Mouse (Mus musculus) T-cell, adult 2 months (primary cell): ENCODE data around the gene Cotl1.

Source experiments
- DNase-seq: peaks from one replicate; pipeline ENCODE4 v3.0.0; 2022; ENCODE audit warnings: low spot score

Cotl1 gene

DNA sequence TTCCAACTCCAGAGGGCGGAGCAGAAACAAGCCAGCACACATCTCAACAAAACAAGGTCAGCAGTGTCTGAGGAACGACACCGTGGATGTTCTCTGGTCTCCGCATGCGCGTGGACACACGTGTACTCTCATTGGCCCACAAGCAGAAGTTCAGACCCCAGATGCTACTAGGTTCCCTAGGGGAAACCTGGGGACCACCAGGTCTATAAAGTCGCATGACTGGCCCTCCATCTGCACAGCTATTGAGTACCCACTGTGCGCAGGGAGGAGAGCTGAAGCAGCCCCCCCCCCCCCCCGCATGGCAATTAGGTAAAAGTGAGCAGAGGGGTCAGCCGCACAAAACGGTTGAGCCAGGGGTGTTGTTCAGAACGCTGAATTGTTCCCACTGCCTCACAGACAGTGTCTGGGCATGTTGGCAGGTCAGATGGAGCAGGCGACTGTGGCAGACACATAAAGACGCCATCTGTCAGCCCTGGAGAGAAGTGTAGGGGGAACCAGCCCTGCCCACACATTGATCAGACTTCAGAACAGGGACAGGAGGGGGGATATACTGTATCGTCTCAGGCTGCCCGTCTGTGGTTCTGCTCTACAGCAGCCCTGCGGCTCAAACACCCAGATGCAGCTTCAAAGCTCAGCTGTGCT lies 54.5 kb downstream of the Cotl1 start:
- peak; percentile 25 for DNase-seq

DNA sequence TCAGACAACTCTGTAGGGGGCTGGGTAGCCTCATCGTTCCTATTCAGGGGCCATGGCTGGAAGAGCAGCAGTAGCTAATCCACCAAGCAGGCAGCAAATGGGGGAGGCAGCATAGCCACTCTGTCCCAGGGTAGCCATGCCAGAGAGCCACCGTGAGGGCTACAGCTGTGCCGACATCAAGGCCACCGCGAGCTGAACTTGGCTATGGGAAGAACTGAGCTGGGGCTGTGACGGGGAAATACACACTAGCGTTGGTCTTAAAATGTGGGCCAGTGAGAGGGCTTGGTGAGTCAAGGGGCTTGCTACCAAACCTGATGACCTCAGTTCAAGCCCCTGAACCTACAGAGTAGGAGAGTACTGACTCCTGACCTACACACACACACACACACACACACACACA lies 55.7 kb downstream of the Cotl1 start:
- no peak for DNase-seq

DNA sequence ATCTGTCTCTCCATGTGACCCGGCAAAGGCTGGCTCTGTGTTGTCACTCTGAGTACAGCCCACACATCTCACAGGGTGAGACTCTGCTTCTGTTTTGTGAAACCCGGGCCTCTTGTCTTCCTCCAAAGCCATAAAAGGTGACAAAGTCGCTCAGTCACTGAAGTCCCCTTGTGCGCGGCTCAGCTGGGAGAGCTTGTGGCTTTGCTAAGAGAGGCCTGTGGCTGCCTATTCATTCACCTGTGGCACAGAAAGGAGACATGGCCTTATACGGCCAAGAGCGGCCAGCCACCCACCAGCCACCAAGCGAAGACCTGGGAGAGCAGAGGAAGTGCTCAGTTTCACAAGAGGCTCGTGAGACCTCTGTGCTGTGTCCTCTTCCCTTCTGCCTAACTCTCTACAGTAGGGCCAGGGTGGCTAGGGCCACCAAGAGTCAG lies 56.2 kb downstream of the Cotl1 start:
- peak; percentile 77 for DNase-seq

DNA sequence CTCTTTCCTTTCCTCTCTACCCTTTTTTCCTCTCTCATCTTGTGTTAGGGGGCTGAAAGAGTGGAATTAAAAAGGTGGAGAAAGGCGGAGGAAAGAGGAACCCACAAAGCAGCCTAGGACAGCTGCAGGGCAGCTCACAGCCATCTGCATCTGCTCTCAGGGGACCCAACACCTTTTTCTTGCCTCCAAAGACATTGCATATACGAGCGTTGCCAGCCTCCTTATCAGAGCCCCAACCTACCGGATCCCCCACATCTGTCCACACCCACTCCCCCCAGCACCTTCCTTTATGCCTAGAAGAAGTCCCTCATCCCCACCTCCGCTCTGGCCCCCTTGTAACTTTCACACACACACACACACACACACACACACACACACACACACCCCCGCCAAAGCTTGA lies 56.8 kb downstream of the Cotl1 start:
- DNase-seq, result peak; percentile 25

DNA sequence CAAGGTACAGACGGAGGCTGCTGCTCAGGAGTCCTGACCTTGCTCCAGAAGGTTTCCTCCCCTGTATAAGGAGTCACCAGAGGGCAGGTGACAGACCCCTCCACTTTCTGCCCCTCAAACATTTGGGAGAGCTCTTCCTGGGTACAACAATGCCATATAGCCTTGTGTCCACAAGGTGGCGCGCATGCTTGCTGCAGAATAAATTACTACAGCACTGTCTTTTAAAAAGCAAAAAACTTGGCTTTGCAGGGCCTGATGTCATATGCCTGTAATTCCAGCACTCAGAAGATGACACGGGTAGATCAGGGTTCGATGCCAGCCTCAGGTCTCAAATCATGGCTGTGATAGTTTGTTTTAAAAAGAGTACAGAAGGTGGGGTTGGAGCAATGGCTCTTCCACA lies 57.6 kb downstream of the Cotl1 start:
- DNase-seq, result peak; percentile 83

DNA sequence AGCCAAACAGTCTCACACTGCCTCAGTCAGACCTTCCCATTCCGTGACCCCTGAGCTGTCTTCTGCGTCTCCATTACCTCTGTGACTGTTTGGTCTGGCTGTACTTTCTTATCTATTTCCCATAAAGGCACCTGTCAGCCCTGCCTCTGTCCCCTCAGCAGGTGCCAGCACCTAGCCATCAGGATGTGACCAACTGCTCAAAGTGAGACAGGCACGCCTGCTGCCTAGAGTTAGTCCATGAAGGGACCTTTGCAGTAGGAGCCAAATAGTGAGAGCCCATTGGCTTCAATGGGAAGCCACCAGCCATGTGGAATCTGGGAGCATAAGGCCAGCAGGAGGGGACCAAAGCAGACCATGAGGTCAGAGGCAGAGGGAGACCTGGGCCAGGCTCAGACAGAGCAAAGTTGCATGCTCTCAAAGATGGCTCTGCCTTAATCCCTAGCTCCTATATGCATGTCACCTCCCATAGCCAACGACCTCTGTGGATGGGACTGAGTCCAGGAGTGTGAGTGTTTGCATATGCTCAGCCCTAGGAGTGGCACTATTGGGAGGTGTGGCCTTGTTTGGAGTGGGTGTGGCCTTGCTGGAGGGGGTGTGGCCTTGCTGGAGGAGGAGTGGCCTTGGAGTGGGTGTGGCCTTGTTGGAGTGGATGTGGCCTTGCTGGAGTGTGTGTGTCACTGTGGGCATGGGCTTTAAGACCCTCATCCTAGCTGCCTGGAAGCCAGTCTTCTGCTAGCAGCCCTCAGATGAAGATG lies 59.1 kb downstream of the Cotl1 start:
- DNase-seq, result peak; percentile 59

DNA sequence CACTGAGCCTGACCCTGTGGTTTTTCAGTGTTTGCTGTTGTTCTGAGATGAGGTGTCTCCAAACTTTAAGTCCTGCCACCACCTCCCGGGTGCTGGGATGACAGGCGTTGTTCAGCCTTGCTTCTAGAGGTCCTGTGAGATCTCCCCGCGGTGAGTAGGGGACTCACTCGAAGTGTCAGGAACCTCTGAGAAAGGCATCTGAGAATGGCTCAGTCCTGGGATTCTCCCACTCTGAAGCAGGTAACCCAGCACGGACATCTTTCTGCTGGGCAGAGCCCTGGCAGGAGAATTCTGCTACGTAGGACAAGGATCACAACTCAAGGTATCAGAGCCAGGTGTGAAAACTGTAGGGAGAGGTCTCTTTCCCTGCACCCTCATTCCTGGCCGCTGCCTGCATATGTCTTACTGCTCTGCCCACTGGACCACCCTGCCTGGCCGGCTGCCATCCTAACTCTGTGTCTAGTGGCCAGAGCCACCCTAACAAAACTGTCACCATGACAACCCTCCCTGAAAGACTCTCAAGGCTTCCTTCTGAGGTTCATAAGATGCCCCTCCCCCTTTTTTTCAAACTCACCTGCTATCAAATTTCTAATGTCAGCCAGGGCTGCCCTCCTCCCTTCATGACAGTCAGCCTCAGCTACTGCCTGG lies 59.8 kb downstream of the Cotl1 start:
- no peak for DNase-seq

DNA sequence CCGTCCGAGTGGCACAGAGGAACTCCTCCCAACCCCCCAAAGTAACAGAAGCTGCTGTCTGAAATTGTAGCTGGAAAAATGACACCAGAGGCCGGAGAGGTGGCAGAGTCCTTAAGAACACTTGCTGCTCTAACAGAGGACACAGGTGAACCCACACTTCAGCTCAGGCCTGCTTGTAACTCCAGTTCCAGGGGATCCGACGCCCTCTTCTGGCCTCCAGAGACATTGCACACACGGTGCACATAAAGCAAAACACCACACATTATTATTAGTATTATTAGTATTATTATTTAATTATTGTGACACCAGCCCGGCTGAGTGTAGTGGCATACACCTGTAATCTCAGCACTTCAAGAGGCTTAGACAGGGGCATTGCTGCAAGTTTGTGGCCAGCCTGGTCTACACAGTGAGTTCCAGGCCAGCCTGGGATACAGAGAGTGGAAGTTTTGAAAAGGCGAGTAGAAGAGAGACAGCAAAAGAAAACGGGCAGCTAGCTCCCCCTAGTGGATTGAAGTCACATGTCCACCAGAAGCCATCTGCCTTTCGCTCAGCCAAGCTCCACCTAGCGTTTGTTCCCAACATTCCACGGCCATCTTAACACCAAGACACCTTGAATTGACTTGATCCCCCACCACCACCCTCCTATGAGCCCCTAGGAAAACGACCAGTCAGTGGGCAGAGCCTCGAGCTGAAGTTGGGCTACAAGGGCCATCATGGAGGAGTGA lies 61.2 kb downstream of the Cotl1 start:
- peak; percentile 80 for DNase-seq

DNA sequence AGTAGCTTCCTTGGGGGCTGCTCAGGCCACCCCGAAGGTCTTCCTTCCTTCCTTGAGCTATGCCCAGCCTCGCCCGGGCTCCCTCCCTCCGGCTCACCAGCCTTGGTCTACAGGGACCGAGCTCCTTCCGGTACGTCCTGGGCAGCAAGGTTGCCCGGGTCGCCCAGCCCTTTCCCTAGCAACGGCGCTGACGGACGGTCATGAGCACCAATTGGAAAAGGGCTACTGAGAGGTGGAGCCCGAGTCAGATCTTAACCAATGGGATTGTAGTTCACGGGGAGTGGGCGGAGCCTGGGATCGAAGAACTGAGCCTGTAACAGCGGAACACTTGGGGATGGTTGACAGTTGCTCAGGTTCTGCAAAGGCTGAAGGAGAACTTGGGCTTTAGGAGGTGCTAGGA lies 62.1 kb downstream of the Cotl1 start, which contains the start of gene Tldc1:
Gene Tldc1, minus strand, starts transcription at position 154 of the 400 bp plus-strand sequence.
- DNase-seq, result peak; percentile 94

DNA sequence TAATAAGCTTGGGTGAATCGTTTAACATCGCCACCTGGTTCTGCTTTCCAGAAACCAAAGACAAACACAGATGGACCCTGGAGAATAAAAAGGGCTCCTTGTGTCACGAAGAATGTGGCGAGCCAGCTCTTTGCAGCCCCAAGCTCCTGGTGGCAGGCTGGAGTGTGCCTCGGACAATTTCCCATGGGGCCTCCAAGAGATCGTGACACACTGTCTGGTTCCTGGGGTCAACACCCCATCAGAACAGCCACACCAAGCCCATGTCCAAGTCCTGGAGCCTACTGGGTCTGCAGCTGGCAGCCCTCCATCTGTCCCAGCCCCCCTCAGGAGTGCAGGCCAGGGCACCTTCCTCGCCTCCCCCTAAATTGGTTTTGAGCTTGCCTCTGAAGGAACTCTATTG lies 62.6 kb downstream of the Cotl1 start:
- no peak for DNase-seq

DNA sequence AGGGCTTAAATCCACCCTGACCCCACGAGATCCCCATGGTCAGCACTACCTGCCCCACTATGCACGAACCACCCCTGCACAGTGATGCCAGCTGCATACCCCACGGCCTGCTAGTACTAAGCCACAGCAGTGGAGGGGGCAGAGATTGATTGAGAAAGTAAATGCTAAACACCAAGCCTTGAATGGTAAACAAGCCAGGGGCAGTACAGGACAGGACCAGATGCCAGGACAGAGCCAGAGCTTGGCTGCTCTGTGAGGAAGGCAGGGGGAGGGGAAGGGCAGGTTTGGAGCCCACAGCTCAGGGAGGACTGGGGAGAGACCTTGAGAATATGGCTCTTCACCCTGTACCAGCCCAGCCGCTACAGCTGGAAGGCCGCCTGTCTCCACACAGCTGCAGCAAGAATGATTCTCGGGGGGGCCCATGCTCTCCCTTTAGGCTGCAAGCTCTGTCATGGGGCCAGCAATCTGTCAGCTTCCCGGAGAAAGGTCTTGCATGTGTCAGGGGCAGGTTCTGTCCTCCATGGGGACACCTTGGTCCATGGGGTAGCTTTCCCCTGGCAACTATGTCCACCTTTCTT lies 63.6 kb downstream of the Cotl1 start:
- DNase-seq, result no peak

DNA sequence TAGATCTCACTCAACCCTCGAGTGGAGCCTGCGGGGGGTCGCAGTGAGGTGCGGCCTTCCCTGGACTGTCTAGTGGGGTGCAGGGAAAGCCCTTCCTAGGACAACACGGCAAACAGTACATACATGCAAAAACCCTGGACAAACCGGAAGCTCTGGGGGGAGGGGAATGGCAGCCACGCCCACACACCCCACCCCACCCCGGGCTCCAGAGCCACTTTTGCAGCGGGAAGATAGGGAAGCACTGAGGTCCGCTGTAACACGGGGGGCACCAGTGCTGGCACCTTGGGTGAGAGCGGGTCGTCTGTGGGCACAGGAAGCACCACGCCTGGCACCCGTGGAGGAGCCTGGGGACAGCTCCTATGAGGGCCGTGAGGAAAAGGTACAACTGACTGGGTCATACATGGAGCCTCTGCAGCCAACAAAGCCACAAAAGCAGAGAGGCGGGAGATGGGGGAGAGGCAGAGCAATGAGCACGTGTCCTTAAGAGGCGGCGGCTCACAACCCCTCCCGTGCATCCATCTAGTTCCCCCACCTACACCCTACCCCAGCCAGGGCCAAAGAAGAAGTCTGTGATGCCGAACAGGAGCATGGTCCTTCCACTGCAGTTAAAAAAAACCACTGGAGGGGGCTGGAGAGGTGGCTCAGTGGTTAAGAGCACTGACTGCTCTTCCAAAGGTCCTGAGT lies 74.4 kb downstream of the Cotl1 start:
- no peak for DNase-seq

DNA sequence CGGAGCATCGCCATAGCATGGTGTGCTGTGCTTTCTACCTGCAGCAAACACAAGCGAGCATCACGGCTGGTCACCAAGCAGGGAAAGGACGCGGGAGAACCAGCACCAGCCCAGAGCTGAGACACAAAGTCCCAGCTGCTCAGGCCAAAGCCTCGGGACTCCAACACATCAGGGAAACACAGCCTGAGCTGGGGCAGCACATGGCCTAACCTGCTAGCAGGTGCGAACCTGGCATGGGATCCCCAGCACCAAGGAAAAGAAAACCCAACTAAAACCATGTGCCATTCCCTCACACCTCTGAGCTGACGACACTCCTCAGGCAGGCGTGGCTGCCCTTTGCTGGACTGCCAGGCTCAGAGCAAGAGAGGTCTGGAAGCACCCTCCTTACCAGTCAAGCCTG lies 75.0 kb downstream of the Cotl1 start:
- DNase-seq, result no peak

DNA sequence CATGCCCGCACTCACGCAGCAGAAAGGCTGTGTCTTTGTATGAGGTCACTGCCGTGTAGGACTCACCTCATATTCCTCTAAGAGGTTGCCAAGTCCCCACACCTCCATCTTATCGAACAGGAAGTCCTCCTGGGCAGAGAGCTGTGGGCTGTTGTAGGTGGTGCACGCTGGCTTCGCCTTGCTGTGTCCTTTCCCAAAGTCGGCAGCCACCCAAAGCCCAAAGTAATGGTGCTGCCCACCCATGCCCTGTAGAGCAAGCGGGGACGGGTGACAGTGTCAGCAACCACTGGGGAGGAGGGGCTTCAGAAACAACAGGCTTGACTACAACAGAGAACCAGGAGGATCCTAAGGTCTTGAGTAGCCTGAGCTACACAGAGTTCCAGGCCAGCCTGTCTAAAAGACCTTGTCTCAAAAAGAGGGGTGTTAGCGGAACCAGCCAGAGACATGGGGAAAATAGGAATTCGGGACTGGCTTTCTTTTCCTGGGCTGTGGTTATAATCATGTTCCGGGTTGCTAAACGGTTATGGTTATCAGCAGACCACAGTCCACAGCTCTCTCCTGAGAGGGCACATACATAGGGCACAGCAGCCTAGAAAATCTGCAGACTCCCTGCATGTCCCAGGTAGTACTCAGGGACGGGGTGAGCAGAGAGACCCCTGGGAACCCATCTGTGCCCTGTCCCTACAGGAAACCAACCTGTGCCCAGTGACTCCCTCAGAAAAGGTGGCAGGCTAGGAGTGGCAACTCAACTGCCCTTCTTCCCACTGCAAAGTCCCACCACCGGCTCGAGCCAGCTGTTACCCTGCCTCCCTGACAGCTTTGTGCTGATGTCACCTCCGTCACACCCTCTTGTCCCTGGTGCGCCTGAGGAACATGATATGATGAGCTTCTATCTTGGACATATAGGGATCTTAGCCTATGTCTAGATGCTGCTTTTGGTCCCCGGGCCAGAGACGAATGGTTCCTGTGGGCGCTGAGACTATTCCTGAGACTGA lies 77.8 kb downstream of the Cotl1 start:
- DNase-seq, result no peak

DNA sequence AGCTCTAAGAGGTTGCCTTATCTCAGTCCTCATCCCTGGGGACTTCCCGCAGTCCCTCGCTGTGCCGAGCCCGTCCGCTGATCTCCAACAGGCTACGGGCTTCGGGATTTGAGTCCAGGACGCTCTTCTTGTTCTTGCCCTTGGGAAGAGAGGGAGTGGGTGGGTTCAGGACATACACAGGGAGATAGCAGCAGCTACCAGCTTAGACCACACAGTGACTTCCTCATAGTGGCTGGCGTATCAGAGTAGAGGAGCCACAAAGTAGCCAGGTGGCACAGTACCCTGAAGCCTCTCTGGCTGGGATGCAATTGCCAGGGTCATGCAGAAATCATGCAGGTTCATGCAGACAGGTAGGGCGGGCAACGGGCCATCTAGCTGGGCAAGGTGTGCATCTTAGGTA lies 78.7 kb downstream of the Cotl1 start:
- no peak for DNase-seq
